Mouse (Mus musculus): ENCODE results near the gene Tgm2. TPM values are rescaled to one million over a fixed set of nuclear protein-coding genes. Genes with fewer than 3 reads are reported as not detected.

Tgm2 gene
- total RNA-seq, 2 experiments from 2014 or later = 60.5 to 90.5 TPM

DNA sequence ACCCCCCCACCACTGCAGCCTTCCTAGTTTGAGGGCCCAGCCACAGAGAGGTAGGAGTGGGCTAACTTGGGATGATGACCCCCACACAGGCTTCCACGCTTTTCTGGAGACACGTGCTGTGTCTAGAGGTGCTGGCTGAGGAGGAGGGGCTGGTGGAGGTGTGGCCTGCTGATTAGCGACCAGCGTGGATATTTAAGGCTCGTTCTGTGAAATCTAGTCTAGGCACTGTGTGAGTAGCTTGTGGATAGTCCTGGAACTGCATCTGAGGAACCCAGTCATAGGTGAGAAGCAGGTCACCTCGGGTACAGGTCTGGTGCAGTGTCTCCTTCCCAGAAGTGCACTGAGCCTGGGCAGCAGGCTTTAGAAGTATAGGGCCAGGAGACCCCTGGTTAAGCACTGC, 29.6 kb downstream of the Tgm2 start:
- DNase-seq (ENCODE audit: low spot score in 2 of 2) = no peak

GRCm38 (mm10) chr2:158115838-158116453, 30.3 kb downstream of the Tgm2 start:
- DNase-seq (ENCODE audit: low spot score in 2 of 2) = no peak

GRCm38 (mm10) chr2:158114931-158115330, 31.3 kb downstream of the Tgm2 start:
- no peak for DNase-seq (ENCODE audit: low spot score in 2 of 2)

GRCm38 (mm10) chr2:158113591-158114257, 32.5 kb downstream of the Tgm2 start:
- DNase-seq (ENCODE audit: low spot score in 2 of 2) = peak; percentile 24 to 60

DNA sequence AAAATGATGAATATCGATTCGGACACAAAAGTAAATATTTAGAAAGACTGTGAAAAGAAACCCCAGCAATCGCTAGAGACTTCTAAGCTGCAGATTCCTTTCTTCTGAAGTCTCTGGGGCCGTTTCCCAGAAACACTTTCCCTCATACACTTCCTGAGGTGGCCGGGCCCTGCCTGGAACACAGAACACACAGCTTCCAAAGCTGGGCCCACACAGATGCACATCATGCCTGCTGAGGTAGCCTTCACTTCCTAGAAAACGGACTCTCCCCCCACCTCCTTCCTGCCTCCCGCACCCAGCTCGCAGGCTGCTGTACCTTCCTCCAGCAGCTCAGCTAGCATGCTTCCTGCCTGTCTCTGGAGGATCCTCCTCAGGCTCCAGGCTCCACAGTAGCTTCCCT, 36.7 kb downstream of the Tgm2 start:
- no peak for DNase-seq (ENCODE audit: low spot score in 2 of 2)

DNA sequence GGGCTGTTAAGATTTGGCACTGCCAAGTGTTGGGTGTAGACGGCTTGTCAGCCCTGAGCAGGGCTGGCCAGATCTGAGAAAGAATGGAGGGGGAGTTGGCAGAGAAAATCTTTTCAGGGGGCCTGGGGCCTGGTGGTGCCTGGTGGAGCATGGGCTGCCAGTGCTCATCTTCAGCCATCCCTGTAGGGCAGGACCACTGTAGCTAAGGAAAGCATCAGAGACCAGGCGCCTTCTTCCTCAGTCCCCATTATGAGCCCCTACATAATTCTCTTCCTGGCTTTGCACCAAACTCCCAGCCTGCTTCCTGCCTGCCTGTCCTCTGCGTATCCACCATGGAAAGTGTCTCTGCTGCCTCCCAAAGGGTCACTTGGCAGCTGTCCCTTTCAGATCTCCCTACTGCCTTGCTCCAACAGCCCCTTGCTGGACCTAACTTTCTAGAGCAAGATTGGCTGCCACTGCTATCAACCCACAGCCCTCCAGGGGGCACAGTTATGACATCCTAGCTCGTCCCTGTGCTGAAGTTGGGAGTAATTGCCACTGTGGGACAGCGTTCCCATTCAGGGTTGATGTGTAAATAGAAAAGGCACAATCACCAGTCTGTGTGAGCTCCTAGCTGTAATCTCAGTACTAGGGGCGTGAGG, 39.2 kb downstream of the Tgm2 start:
- peak; percentile 40 to 58 for DNase-seq (ENCODE audit: low spot score in 2 of 2)

DNA sequence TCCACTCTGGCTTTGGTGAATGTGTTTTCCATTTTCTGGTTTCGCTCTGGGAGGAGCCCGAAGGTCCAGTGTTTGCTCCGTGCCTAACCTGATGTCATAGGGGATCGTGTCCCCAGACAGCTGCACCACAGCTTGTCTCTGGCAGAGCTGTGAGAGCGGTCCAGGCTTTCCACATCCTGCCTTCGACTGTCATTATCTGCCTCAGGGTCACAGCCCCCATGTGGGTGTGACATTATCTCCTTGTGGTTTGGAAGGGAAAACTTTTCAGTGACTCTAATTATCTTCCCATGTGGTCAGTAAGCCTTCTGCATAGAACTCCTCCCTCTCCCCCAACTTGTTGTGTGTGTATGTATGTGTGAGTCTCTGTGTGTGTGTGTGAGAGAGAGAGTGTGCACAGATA, 40.6 kb downstream of the Tgm2 start:
- DNase-seq (ENCODE audit: low spot score in 2 of 2) = no peak

DNA sequence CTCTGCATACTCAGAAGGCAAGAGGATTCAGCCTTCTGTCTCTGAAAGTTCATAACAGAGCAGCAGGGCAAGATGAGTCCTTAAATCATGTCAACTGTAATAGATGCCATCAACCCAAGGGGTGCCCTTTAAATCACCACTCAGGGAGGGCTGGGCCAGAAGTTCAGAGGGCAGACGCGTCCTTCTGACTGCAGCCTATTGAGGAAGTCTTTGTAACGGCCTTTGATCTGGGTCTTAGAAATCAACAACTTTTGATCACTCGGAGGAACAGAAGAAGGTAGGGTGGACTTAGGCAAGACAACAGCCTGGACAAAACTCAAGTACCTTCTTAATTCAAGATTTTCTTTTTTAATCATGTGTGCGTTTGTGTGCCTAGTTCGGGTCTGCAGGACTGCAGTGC, 41.3 kb downstream of the Tgm2 start:
- DNase-seq (ENCODE audit: low spot score in 2 of 2) = no peak

GRCm38 (mm10) chr2:158101768-158102167, 44.5 kb downstream of the Tgm2 start:
- no peak for DNase-seq (ENCODE audit: low spot score in 2 of 2)

DNA sequence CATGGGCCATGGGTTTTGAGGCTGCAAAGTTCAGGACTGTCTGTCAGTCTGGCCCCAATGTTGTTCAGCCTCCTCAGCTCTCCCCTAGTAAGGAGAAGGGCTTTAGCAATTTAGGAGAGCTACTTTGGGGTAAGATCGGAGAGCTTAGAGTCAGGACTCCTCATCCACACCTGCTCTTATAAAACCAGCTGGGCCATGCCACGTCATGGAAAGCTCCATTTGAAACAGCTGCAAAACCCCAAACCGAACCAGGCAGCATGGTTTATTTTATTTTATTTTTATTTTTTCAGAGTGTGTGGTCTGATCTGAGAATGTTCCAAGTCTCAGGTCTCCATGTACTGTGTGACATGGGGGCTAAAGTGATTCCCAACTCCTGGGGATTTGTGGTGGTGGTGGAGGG, 46.7 kb downstream of the Tgm2 start:
- no peak for DNase-seq (ENCODE audit: low spot score in 2 of 2)

- no peak for DNase-seq (ENCODE audit: low spot score in 2 of 2)
These were observed 47.5 kb downstream of the Tgm2 start for GRCm38 (mm10) chr2:158098730-158099129.

GRCm38 (mm10) chr2:158097071-158097470, 49.2 kb downstream of the Tgm2 start:
- DNase-seq (ENCODE audit: low spot score in 2 of 2) = no peak

DNA sequence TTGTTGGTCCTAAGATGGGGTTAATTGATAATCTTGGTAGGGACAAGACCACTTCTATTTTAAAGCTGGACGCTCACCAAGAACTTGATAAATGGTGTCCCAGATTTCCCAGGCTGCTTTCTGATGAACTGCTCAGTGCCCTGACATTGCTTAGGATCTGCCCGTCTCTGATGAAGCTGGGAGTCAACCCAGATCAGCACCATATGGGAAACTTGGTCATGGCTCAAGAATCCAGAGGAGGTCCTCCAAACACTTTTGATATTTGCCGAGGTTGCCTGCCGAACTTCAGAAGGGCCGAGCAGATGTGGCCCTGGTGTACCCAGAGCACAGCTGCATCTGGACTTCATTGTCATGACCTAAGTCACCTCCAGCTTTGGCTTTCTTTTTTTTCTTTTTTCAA, 51.4 kb downstream of the Tgm2 start:
- no peak for DNase-seq (ENCODE audit: low spot score in 2 of 2)

DNA sequence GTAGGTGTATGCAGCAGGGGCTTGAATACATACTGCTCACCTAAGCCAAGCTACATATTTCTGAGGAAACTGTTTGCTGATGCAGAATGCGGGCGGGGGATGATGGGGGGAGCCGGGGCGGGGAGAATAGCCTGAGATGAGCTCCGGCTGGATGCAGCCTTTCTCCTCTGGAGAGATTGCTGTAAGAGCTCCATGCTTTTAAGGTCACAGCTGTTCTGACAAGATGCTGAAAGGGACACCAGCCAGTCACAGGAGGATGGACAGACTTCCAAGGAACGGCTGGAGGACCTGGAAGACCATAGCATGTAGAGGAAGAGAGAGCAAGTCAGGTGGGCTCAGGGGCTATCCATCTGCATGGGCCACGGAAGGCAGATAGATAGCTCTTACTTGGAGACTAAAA, 51.9 kb downstream of the Tgm2 start:
- no peak for DNase-seq (ENCODE audit: low spot score in 2 of 2)

DNA sequence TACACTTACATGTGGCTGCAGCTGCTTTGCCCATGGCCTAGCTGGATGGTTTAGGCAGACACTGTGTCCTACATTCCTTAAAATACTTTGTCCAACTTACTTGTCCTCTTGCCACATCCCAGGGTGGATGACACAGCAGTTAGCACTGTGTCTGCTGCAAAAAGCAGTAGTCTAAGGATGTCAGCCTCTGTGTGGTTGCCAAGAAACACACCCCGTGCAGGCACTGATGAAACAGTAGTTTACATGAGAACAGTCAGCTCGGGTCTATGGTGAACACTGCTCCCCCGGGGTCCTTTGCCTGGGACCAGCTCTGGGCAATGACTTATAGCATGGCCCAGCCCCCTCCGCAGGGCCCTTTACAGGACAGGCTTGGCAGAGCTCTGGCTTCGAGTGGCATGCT, 52.9 kb downstream of the Tgm2 start:
- DNase-seq (ENCODE audit: low spot score in 2 of 2) = no peak

- DNase-seq (ENCODE audit: low spot score in 2 of 2) = no peak
These were observed 56.1 kb downstream of the Tgm2 start for GRCm38 (mm10) chr2:158090096-158090495.

DNA sequence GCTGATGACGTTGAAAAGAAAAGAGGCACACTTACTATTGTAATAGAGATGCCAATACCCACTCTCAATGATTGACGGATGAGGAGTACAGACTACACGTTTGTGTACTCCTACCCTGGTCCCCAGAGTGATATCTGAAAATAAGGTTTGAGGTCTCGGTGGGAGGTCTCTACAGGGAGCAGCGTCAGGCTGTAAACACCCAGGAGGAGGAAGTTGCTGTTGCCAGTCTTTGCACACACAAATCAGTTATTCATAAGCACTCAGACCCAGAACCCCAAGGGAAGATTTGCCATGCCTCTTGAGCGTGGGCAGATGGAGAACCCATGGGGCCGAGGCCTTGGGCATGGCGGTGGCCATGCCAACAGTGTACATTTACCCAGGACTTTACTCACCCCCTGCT, 61.8 kb downstream of the Tgm2 start:
- no peak for DNase-seq (ENCODE audit: low spot score in 2 of 2)

DNA sequence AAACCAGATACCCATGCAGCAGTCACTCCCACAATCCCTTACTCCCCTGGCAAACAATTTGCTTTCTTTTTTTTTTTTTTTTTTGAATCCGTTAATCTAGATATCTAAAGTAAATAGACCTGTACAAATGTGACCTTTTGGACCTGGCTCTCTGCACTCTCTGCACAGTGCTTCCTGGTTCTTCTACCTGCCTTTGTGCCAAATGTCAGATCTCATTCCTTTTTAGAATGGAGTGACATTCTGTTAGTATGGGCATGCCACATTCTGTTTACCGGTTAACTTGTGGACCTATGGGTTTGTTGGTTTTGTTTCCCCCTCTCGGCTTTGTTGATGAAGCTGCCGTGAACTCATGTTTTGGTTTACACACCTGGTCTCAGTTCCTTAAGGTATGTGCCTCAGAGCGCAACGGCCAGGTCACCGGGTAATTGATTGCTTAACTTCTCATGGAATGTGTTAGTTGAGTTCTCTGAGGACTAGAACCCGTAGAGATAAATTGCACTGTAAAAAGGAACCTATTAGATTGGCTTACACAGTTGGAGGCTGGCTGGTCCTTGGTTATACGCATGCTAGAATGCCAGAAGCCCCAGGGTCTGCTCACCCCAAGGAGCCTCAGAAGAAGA, 65.5 kb downstream of the Tgm2 start:
- no peak for DNase-seq (ENCODE audit: low spot score in 2 of 2)

GRCm38 (mm10) chr2:158079843-158080395, 66.3 kb downstream of the Tgm2 start:
- DNase-seq (ENCODE audit: low spot score in 2 of 2) = no peak

DNA sequence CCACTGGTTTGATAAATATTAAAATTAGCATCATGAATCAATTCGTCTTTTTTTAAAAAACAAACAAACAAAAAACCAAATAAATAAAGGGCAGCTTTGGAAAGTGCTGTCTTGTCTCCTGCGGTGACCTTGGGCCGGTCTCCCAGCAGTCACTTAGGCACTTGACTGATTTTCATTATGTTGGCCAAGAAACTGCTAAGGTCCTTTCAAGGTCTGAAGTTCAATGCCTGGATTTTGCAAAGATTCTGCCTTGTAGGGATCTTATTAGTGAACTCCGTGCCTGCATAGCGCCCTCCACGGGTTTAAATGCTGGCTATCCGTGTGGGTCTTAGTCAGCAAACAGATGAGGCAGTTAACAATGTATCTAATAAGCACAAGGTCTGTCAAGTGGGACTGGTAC, 67.3 kb downstream of the Tgm2 start:
- DNase-seq (ENCODE audit: low spot score in 2 of 2) = no peak

DNA sequence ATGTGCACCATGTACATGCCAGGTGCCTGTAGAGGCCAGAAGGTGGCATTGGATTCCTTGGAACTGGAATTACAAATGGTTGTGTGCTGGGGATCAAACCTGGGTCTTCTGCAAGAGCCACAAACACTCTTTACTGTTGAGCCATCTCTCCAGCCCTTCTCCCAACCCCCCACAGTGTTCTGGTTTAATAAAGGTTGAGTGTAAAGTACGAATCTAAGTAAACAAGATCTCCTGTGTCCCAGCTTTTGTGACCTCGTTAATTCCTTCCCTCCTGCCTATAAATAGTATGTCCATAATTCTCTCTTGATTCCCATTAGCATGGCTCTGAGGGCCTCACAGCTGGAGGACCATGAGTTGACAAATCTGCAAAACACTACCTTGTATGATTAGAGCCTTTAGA, 68.3 kb downstream of the Tgm2 start:
- no peak for DNase-seq (ENCODE audit: low spot score in 2 of 2)

DNA sequence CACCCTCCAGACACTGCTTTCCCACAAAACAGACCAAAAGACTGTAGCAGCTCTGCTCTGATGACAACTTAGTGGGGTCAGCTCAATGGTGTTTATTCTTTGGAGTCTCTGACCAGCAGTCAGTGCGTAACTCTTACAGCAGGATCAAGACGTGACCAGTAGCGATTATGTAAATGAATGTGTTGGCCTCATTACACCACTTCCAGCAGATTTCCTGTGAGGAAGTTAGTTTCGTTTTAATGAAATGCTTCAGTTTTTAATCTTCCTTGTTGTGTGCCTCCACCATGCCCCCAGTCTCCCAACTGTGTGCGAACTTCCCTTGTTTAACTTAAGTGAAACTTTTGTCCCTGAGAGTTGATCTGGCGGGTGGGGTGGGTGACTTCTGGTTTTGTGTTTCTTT, 69.5 kb downstream of the Tgm2 start:
- no peak for DNase-seq (ENCODE audit: low spot score in 2 of 2)

All from adrenal gland, adult 18-20 months (tissue).